Mouse (Mus musculus) embryonic facial prominence, embryonic 15.5 days (tissue): ENCODE measurements around the gene Kbtbd2. TPM values are rescaled to one million over a fixed set of nuclear protein-coding genes. Genes with fewer than 3 reads are reported as not detected.
A peak's percentile ranks its signal among the peaks of the same experiment; 100 is the strongest.

Source experiments
- ATAC-seq: fragments of 200-750 bp; cut with Nextera tagmentation; 2 replicates; pipeline ENCODE4 v1.8.0; 2017; ENCODE audit warnings: low read depth, moderate TSS enrichment; ENCODE audit not compliant: insufficient number of reproducible peaks, low FRiP score, low TSS enrichment
- H3K27ac ChIP-seq: fragments of 300-500 bp; sonication (generic); replicated peaks from 2 replicates; pipeline ENCODE4 v1.5.1; 2015; ENCODE audit warnings: mild to moderate bottlenecking, inconsistent platforms
- H3K27me3 ChIP-seq: fragments of 300-500 bp; sonication (generic); 2 replicates; pipeline ENCODE4 v1.6.1; 2015; ENCODE audit warnings: inconsistent platforms
- H3K36me3 ChIP-seq: fragments of 300-500 bp; sonication (generic); 2 replicates; pipeline ENCODE4 v1.6.1; 2015; ENCODE audit warnings: mild to moderate bottlenecking, inconsistent platforms
- H3K4me1 ChIP-seq: fragments of 300-500 bp; sonication (generic); 2 replicates; pipeline ENCODE4 v1.6.1; 2015; ENCODE audit warnings: inconsistent platforms
- H3K4me2 ChIP-seq: fragments of 300-500 bp; sonication (generic); replicated peaks from 2 replicates; pipeline ENCODE4 v1.6.1; 2015; ENCODE audit warnings: mild to moderate bottlenecking, inconsistent platforms
- H3K4me3 ChIP-seq: fragments of 300-500 bp; sonication (generic); replicated peaks from 2 replicates; pipeline ENCODE4 v1.5.1; 2015; ENCODE audit warnings: mild to moderate bottlenecking, inconsistent platforms
- H3K9ac ChIP-seq: fragments of 300-500 bp; sonication (generic); 2 replicates; pipeline ENCODE4 v1.6.1; 2015; ENCODE audit warnings: inconsistent platforms
- H3K9me3 ChIP-seq: fragments of 300-500 bp; sonication (generic); replicated peaks from 2 replicates; pipeline ENCODE4 v1.6.1; 2016; ENCODE audit warnings: inconsistent platforms
- WGBS: fragments of 180-500 bp; shearing (Covaris S2); methylation state at CpG from one replicate; pipeline ENCODE4 v1.1.7; 2015; 5-methylcytosine and 5-hydroxymethylcytosine counted together
- polyA plus RNA-seq: library from polyadenylated mRNA; unstranded; fragments of >200 nt; fragmentation: Nextera tagmentation; extraction: Ambion mirVana; gene quantifications from 2 replicates; pipeline ENCODE4 v1.2.1, GENCODE M21; 2015

The Kbtbd2 gene
- polyA plus RNA-seq = 25.5 and 29.0 TPM in 2 replicates

DNA sequence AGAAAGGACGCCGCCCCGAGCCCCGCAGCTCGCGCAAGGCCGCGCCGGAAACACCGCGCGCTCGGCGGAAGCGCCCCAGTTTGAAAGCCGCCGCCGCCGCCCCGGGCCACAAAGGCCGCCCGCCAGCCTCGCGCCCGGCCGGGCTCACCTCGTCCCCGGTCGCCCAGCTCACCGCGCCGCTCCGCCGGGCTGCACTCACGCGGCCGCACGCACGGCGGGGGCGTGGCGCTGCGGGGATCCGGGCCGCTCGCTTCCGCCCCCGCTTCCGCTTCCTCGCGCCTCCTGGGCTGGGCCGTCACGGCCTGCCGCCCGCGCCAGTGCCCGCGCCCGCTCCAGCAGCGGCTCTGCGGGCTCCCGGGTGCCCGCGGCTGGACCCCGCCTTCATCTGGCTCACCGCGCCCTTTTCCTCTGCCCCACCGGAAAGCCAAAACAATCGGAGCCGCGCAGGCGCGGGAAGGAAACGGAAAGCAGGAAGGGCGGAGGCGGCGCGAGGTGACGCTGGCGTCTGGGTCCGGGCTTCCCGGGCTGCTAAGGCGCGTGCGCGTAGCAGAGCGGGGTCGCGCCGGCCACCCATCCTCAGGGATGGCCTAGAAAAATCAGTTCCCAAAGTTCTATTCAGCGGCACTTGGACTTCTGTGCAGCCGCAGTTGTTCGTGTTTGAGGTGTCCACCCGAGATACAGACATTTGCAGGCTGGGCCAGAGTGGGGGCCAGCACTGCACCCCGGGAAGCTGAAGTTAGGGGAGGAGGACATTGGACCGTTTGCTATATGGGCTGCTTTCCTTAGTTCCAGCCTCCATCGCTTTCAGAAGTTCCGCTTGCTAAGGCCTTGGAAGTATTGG lies at the start of gene Kbtbd2:
Gene Kbtbd2 (minus strand): TSS at position 503 of the 841 bp plus-strand sequence.
- peak; percentile 94 for ATAC-seq

DNA sequence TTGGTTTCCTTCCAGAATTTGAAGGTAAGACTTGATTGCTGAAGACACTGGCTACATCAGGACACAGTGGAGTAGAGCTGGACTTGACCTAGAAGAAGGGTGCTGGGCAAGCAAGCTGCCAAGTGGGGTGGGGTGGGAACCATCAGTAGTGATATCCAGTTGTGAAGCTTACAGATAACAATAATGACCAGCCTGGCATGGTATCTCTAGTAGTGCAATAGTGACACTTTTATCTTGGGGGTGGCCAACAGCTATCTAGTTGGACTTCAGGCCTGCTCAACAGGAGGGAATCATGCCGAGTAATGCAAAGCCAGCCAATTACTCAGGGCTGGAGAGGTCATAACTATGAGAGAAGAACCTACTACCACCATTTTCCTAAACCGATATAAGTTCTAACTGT lies 46.8 kb upstream of the Kbtbd2 start:
- peaks cover 2% of the 10 kb centered on the region; the same call in 1 of the 2 replicates for H3K4me1 ChIP-seq
- no peak overlapping the region for H3K4me2 ChIP-seq
- no peak overlapping the region for H3K4me3 ChIP-seq
- H3K9me3 ChIP-seq = no peaks in the 10 kb centered on the region
- ATAC-seq = no peak
- no peak overlapping the region for H3K9ac ChIP-seq
- H3K36me3 ChIP-seq = 0 out of 2 replicates have a peak, but pooled peaks cover 5% of the 10 kb centered on the region
- WGBS = 88% methylated on average over 2 of the region's 2 CpGs
- no peaks in the 10 kb centered on the region for H3K27me3 ChIP-seq
- no peak overlapping the region for H3K27ac ChIP-seq

More for the DNA sequence above, at the start of gene Kbtbd2:
- Histone ChIP-seq H3K27ac (peak within 1 kb of the TSS; percentile 97), H3K4me2 (peak within 1 kb of the TSS; percentile 67), H3K36me3 (no peaks in the 10 kb centered on the region), H3K9me3 (no peaks in the 10 kb centered on the region), H3K4me3 (peak within 1 kb of the TSS; percentile 60), H3K9ac (peak within 1 kb of the TSS; percentile 93), H3K27me3 (no peaks in the 10 kb centered on the region), H3K4me1 (peaks cover 12% of the 10 kb centered on the region)
- WGBS = under 1% methylated on average over 95 of the region's 98 CpGs

DNA sequence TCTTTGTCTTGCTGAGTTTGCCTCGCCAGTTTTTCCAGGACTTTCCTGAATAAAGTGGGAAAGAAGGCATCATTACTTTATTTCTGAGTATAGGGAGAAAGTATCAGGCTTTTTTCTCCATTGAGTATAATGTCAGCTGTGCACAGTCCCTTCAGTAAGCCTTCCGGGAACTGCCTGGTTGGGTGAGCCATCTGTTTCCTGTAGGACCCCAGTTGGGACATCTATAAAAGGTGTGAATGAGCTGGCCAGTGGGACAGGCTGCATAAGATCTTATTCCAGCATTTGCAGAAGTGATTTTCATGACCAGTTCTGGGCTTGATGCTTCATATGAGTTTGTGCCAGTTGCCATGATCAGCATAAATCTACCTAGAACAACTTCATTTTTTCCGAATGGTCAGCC lies 45.6 kb upstream of the Kbtbd2 start:
- H3K4me3 ChIP-seq = no peak overlapping the region
- ATAC-seq = no peak
- WGBS = 87% methylated on average over 3 of the region's 3 CpGs
- no peak overlapping the region for H3K27ac ChIP-seq
- no peaks in the 10 kb centered on the region for H3K27me3 ChIP-seq
- H3K9me3 ChIP-seq = no peaks in the 10 kb centered on the region
- no peak overlapping the region for H3K4me2 ChIP-seq
- H3K36me3 ChIP-seq = 0 out of 2 replicates have a peak, but pooled peaks cover 12% of the 10 kb centered on the region
- peaks cover 6% of the 10 kb centered on the region; the same call in 1 of the 2 replicates for H3K4me1 ChIP-seq
- H3K9ac ChIP-seq = no peak overlapping the region

DNA sequence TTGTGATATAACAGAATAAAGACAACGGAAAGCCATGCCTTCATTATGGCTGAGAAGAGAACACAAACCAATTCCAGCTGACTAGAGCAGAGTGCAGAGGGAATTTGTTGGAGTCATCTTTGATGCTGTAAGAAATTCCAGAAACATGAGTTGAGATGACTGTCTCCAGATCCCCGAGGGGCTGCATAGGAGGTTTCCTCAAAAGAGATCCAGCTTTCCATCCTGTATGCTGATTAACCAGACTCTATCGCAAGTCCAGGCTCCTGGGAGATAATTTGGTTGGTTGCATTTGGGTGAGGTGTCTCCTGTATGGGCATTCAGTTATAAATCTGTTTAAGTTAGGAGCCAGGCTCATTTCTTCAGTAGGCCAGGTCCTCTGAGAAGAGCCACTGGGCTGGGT lies 40.0 kb upstream of the Kbtbd2 start:
- no peak overlapping the region for H3K4me3 ChIP-seq
- peaks cover 13% of the 10 kb centered on the region; the same call in 1 of the 2 replicates for H3K36me3 ChIP-seq
- H3K27ac ChIP-seq = 0 out of 2 replicates have a peak overlapping the region, but pooled peaks have one; percentile 28
- peaks cover 31% of the 10 kb centered on the region for H3K4me1 ChIP-seq
- 42% methylated on average over 3 of the region's 3 CpGs for WGBS
- H3K27me3 ChIP-seq = no peaks in the 10 kb centered on the region
- no peak for ATAC-seq
- no peak overlapping the region for H3K4me2 ChIP-seq
- no peaks in the 10 kb centered on the region for H3K9me3 ChIP-seq
- no peak overlapping the region for H3K9ac ChIP-seq

DNA sequence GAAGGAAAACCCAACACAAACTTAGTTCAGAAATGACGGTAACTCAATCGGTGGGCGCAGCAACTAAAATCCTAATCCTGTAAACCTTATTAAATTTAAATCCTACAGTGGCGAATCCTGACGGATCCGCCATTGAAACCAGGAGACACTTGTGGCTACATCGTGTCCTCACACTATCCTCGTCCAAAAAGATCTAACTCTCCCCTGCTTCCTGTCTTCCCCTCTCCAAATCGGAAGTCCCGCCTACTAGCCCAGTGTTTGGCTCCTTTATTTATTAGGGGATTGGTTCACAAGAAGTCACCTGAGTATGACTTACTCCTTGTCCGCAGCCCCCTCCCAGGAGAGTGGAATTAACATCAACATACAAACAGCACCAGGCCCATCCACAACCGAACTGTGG lies 39.6 kb upstream of the Kbtbd2 start:
- Histone ChIP-seq H3K36me3 (peaks cover 13% of the 10 kb centered on the region; the same call in 1 of the 2 replicates), H3K27me3 (no peaks in the 10 kb centered on the region), H3K4me1 (peaks cover 31% of the 10 kb centered on the region), H3K9me3 (no peaks in the 10 kb centered on the region), H3K4me3 (no peak overlapping the region), H3K4me2 (no peak overlapping the region), H3K9ac (no peak overlapping the region), H3K27ac (0 out of 2 replicates have a peak overlapping the region, but pooled peaks have one; percentile 28)
- WGBS = 85% methylated on average over 12 of the region's 12 CpGs
- no peak for ATAC-seq

DNA sequence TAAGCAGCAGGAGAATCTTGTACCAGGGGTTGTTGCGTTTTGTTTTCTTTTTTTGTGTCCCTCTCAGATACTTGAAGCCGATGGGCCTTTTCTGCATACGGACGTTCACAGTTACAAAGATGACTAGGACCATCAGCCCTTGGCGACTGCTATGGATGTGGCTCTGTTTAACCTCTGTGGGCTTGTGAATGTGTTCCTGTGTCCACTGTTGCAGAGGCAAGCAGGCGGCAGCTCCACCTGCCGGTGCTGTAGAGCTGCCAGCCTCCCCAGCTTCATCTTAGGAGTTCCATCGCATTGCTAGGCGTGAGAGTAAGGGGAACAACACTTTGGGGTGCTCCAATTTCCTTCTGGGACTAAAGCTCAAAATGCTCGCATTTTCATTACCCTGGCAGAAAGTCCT lies 37.9 kb upstream of the Kbtbd2 start:
- H3K27ac ChIP-seq = no peak overlapping the region
- H3K9ac ChIP-seq = no peak overlapping the region
- WGBS = 91% methylated on average over 10 of the region's 10 CpGs
- no peaks in the 10 kb centered on the region for H3K9me3 ChIP-seq
- peaks cover 13% of the 10 kb centered on the region; the same call in 1 of the 2 replicates for H3K36me3 ChIP-seq
- no peak for ATAC-seq
- no peaks in the 10 kb centered on the region for H3K27me3 ChIP-seq
- H3K4me3 ChIP-seq = no peak overlapping the region
- no peak overlapping the region for H3K4me2 ChIP-seq
- H3K4me1 ChIP-seq = peaks cover 31% of the 10 kb centered on the region

DNA sequence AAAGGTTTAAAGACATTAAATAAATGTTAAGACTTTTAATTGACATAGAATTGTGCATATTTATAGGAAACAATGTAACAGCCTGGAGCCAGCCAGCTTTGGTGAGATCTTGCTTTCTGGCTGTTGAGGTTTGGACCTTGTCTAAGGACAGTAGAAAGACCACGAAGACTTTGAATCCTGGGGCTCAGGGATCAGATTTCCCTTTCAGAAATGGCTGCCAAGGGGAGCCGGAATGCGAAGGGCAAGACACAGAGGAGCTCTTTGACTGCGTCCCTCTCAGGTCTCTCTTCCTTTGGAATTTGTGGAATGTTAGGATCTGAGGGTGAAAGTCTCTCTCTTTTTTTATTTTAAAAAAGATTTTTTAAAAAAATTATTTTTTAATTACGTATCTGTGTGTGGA lies 37.2 kb upstream of the Kbtbd2 start:
- no peak overlapping the region for H3K4me2 ChIP-seq
- no peak overlapping the region for H3K27ac ChIP-seq
- H3K27me3 ChIP-seq = no peaks in the 10 kb centered on the region
- H3K9ac ChIP-seq = no peak overlapping the region
- WGBS = 50% methylated on average over 5 of the region's 5 CpGs
- no peak for ATAC-seq
- peaks cover 31% of the 10 kb centered on the region for H3K4me1 ChIP-seq
- no peak overlapping the region for H3K4me3 ChIP-seq
- H3K36me3 ChIP-seq = peaks cover 13% of the 10 kb centered on the region; the same call in 1 of the 2 replicates
- H3K9me3 ChIP-seq = no peaks in the 10 kb centered on the region

DNA sequence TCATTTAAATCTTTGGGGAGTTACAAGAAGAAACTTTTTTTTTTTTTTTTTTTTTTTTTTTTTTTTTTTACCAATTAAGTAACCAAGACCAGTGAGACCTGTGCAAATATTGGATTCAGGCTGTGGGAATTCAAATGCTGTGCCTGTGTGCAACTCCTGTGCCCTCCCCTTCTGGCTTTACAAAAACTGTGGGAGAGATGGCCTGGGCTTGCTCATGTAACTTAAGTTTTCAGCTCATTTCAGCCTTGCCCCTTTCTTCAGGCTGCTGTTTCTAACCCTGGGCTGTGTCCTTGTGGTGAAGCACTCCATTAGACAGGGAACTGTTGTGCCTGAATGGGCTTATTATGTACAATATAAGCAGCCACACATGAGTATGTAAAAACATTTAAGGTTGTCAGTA lies 35.2 kb upstream of the Kbtbd2 start:
- H3K4me2 ChIP-seq = peak overlapping the region; percentile 61
- H3K36me3 ChIP-seq = peaks cover 5% of the 10 kb centered on the region; the same call in 1 of the 2 replicates
- no peak for ATAC-seq
- H3K9me3 ChIP-seq = no peaks in the 10 kb centered on the region
- 0 out of 2 replicates have a peak overlapping the region, but pooled peaks have one; percentile 9 for H3K9ac ChIP-seq
- peak overlapping the region; percentile 73 for H3K4me3 ChIP-seq
- H3K4me1 ChIP-seq = peaks cover 21% of the 10 kb centered on the region
- no peaks in the 10 kb centered on the region for H3K27me3 ChIP-seq
- H3K27ac ChIP-seq = peak overlapping the region; percentile 89; the same call in 1 of the 2 replicates

DNA sequence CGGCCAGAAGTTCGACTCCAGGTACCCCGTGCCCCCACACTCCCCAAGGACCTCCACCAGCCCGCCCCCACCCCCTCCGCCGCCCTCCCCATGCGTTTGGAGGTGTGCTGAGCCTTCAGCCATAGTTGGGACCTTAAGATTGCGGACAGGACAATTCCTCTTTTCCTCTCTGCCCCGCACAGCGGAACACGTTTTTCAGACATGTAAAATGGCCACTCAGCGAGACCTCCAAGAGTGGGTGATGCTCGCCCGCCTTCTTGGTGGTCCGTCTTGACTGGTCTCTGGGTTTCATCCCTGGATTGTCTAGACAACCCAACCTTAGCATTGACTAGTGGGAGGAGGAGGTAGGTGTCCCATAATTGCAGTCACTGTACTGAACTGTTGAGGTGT lies 34.8 kb upstream of the Kbtbd2 start:
- 2% methylated on average over 15 of the region's 15 CpGs for WGBS
- Histone ChIP-seq H3K27me3 (no peaks in the 10 kb centered on the region), H3K4me2 (peak overlapping the region; percentile 61), H3K4me3 (peak overlapping the region; percentile 73), H3K4me1 (peaks cover 18% of the 10 kb centered on the region), H3K9ac (peak overlapping the region; percentile 70), H3K9me3 (no peaks in the 10 kb centered on the region), H3K36me3 (peaks cover 5% of the 10 kb centered on the region; the same call in 1 of the 2 replicates), H3K27ac (peak overlapping the region; percentile 89)
- no peak for ATAC-seq

DNA sequence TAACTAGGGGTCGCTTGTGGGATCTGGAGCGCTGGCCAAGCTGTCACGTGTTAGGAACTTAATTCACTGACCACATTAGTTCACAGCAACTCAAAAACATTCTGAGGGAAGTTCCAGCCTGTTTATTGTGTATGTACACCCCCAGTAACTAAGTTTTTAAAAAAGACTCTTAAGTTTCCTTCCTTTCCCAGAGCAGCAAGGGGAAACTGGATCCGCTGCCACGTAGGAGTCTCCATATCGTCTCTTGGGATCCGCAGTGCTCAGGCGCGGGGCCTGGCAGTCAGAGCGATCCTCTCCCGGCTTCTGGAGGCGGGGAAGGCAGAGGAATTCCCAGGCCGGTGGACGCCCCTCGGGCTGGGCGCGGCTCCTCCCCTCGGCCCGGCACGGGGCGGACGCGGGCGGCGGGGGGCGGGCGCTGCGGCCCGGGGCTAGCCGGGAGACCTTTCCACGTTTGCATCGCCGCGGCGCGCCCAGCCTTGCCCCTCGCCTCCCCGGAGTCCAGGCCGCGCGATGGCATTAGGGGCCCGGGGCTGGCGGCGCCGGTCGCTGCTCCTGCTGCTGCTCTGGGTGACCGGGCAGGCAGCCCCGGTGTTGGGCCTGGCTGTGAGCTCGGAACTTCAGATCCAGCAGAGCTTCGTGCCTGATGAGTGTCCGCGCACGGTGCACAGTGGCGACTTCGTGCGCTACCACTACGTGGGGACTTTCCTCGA lies 34.2 kb upstream of the Kbtbd2 start, which contains the start of gene Fkbp9:
Gene Fkbp9 (plus strand): TSS at position 363 of the 710 bp plus-strand sequence.
- Histone ChIP-seq H3K9ac (peak within 1 kb of the TSS; percentile 70), H3K4me3 (peak within 1 kb of the TSS; percentile 73), H3K9me3 (no peaks in the 10 kb centered on the region), H3K27me3 (no peaks in the 10 kb centered on the region), H3K4me2 (peak within 1 kb of the TSS; percentile 61), H3K4me1 (peaks cover 18% of the 10 kb centered on the region), H3K27ac (peak within 1 kb of the TSS; percentile 89), H3K36me3 (peaks cover 5% of the 10 kb centered on the region; the same call in 1 of the 2 replicates)
- under 1% methylated on average over 58 of the region's 58 CpGs for WGBS
- ATAC-seq = peak; percentile 96

DNA sequence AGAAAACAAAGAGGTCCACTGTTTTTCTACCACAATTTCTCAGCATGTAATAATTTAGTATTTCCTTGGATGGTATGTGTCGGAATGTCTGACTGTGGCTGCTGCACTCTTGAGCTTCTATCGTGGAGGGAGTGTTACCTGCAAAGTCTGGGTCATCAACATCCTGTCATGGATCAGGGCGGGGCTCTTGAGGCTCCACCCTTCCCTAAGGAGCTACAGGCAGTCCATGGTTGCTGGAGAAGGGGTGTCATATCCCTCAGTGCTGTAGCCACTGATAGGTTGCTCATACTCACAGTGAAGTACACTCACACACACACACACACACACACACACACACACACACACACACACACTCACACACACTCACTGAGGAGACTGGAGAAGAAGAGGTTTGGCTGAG lies 28.0 kb upstream of the Kbtbd2 start:
- 56% methylated on average over 3 of the region's 3 CpGs for WGBS
- no peak overlapping the region for H3K4me2 ChIP-seq
- no peak for ATAC-seq
- no peaks in the 10 kb centered on the region for H3K9me3 ChIP-seq
- no peaks in the 10 kb centered on the region for H3K27me3 ChIP-seq
- H3K27ac ChIP-seq = no peak overlapping the region
- H3K36me3 ChIP-seq = no peaks in the 10 kb centered on the region
- no peak overlapping the region for H3K9ac ChIP-seq
- H3K4me1 ChIP-seq = no peaks in the 10 kb centered on the region
- no peak overlapping the region for H3K4me3 ChIP-seq
